Mouse (Mus musculus): ENCODE results near the gene Chd3. TPM values are rescaled to one million over a fixed set of nuclear protein-coding genes. Genes with fewer than 3 reads are reported as not detected.

Gene Chd3
- 109 and 118 TPM in 2 replicates for total RNA-seq (2021)
- long read RNA-seq, experiment 1, partial matches to known transcripts = 11 of 20 reads
- long read RNA-seq, experiment 1, other reads (novel, unspliced or antisense) = 9 of 20 reads
- long read RNA-seq, experiment 2, partial matches to known transcripts = 9 of 25 reads
- long read RNA-seq, experiment 2, other reads (novel, unspliced or antisense) = 16 of 25 reads

DNA sequence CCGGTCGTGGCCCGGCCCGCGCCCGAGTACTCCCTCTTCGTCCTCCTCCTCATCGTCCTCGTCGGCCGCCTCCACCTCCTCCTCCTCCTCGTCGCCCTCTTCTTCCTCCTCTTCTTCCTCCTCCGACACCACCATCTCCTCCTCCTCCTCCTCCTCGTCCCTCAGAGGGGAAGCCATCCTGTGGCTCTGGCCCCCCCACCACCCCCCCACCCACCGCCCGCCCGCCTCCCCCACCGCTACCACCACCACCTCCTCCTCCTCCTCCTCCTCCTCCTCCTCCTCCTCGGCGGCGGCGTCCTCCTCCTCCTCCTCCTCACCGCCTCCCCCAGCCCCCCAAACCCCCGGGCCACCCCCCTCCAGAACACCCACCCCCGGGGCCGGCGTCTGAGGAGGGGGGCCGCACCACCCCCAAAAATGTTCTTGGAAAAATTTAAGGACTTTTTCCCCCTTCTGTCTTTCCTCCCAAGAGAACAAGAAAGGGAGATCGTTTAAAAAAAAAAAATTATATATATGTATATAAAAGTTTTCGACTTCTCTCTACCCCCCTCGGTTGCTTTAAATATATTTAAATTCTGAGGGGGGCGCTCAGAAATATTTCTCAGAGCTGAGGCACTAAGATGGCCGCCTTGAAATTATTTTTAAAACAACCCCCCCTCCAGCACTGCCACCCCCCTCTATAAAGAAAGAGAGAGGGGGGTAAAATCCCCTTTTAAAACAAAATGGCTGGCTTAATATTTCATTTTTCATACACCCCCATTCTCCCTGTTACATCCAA is at the start of gene Chd3:
Chd3 (minus strand) TSS at position 192 of the 775 bp plus-strand sequence.
- DNase-seq = no peak

DNA sequence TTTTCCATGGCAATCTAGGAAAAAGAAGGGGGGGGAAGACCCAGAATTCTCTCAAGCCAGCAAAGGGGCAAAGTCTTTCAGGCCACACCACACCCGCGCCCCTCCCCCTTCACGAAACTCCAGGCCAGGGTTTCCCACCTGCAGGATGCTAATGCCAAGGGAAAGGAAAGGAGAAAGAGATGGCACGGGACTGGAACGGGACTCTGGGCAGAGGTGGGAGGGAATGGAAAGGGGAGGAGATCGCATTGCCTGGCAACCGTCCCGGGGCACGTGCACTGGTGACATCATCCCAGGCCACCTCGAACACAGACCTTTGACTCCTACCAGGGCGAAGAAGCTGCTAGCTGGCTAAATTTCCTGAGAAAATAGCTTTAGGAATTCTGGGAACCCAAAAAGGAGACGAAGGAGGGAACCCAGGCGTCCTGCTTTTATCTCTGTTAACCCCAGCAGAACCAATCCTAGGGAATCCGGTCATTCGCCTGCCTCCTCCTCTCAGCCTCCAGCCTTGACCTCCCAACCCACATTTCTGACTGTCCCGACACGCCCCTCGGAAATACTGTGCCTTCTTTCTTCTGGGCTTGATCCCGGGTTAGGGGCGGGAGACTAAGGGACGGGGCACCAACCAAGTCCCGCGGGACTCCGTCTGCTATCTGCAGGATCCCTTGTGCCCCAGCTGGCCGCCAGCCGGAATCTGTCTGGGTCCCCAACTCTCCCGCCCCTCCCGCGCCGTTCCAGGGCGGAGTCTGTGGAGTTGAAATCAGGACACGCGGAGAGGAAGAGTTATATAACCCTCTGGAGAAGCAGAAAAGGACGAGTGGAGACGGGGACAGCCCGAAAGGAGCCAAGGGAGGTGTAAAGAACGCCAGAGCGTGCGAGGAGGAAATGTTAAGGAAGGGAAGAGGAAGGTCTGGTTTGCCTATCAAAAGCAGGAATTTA is 48.5 kb upstream of the Chd3 start:
- DNase-seq = peak; percentile 98

- DNase-seq = no peak
These were observed 47.8 kb upstream of the Chd3 start for GRCm38 (mm10) chr11:69416921-69417448.

DNA sequence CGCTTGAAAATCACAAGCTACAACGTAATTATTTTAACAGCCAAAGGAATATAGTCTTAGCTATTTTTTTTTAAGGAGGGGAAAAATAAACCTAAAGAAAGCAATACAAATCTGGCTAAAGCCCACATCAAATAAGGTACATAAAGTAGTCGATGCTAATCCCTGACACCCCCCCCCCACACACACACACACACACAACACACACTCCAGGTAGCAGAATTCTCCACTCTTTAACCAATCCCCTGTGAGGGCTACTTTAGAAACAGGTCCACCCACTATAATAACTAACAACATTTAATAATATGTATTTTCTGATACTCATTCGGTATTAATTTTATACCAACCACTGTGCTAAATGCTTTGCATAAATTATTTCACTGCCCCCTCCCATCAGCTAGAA is 47.3 kb upstream of the Chd3 start:
- DNase-seq = peak; percentile 1

- DNase-seq = peak; percentile 80
These were observed 46.7 kb upstream of the Chd3 start for GRCm38 (mm10) chr11:69415668-69416451.

DNA sequence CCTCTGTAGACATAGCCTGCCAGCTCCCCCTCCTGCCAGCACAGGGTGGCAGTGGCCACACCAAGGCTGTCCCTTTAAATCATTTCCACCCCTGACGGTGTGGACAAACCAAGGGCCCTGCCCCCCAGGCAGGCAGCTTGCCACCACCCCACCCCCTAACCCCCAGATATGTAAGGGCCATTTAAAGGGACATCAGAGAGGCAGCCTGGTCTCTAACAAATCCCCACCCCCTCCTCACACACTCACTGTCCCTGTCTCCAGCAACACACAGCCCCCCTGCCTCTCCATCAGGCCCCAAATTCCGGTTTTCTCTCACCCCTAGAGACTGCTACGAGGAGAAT is 46.1 kb upstream of the Chd3 start:
- peak; percentile 89 for DNase-seq

DNA sequence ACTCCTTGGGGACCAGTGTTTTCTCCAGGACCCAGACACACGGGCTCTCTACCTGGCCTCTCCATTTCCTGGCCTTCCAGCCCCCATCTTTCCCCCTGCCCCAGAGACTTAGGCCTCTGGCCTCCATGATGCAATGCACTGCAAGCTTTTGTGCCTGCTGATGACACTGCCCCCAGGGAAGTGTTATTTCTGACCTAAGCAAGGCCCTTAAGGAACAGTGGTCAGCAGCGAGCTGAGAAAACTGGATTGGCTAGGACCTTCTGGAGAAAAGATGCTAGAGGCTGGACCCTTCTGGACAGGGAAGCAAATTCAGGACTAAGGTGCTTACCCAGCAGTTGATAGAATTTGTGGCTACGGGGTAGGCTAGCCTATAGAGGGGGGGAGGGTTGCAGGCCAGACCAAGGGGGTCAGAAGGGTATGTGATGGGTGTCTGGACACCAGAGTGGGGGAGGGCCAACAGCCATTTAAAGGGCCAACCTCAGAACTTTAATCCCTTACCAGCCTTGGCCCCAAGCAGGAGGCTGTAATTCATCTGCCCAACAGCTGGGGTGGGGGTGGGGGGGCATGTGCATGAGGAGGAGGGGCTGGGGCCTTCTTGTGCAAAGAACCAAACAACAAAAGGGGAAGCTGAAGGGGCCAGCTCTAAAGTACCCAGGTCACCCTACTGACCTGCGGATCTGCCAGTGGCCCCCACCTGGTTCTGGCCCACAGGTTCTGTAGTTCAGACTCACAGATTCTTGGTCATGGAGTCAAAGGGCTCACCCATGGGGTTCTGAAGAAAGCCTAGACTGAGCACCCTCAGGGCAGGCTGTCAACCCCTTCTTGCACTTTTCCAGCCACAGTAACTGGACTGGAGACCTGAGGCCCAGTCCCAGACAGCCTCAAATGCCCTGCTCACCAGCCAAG is 45.5 kb upstream of the Chd3 start:
- DNase-seq = peak; percentile 49

DNA sequence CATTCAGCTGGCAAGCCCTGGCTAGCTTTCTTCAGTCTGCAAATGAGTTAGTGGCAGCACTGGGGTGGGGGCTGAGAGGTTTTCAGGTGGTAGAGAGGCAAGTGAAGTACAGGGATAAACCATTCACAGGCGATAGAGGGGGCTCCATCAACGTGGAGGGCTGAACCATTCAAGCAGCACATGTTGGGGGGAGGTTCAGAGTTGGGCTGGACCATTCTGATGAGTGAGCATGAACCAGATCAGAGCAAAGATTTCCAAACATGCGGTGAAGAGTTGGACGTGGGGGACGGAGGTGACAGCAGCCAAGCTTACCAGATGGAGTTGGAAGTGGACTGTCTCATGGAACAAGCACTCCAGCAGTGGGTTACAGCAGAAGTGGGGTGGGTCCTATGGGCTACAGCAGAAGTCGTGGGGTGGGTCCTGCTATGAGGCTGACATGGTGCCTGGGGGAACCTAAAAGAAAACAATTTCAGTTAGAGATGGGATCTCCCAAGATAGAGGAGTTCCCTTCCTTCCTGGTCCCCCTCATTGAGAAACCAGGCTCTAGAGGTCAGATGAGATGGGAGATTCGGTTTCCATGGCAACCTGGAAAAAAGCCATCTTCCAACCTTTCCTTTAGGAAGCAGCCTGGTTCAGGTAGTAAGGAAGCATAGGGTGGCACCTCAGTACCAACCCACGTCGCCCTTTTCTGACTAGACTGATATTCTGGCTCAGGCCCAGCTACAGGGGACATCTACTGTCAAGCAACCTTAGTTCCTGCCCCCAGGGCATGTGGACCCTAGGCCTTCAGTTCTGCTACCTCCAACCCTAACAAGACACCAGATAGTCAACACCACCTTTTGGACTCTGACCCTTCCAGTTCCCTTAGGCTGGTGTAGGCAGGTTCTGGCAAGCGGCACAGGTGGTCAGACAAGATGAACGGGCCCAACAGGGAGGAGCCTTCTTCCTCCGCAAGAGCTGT is 44.3 kb upstream of the Chd3 start, which contains the start of gene Kdm6b:
Kdm6b (minus strand) TSS at position 455 of the 961 bp plus-strand sequence.
- no peak for DNase-seq

- DNase-seq = no peak
These were observed 43.3 kb upstream of the Chd3 start for GRCm38 (mm10) chr11:69412548-69412947.

DNA sequence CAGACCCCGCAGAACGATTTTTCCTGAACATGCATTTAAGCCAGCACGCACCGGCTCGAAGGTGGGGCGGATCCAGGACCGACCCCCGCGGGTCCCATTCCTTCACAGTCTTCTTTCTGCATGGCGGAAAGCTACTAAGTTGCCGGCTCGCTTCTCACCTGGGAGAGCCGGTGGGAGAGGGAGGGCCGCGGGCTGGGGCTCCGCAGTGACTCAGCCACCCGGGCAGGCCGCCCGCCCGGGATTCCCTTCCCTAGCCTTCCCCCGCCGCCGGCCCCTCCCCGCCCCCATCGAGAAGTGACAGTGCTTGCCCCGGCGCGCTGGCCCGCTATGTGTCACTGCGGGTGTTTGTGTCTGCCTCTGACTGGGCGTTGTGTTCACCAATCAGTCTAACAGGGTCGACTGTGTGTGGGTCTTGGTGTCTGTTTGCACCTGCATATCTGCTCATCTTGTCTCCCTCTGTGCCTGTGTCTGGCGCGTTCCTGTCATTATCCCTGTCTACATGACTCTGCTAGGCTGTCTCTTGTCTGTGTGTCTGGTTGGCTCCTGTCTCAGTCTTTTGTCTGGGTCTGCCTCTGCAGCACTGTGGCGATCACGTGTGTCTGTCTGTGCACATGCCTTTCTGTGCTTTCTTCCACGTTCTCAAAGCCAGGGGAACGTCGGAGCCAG is 42.5 kb upstream of the Chd3 start:
- peak; percentile 94 for DNase-seq

GRCm38 (mm10) chr11:69411073-69411535 is 41.9 kb upstream of the Chd3 start:
- peak; percentile 98 for DNase-seq

GRCm38 (mm10) chr11:69410310-69411072 is 41.3 kb upstream of the Chd3 start:
- peak; percentile 87 for DNase-seq

DNA sequence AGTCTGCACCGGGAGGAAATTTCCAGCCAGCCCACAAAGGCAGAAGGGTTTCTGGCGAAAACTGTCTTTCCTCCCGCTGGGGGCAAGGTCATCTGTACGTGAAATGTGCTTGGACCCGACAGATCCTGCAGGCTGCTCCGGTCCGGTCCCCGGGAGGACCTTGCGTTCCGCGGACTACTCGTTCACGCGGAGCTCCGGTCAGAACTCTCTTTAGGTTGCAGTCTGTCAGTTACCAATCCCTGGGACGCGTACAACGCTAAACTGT is 40.8 kb upstream of the Chd3 start:
- no peak for DNase-seq

- DNase-seq = peak; percentile 92
These were observed 40.3 kb upstream of the Chd3 start for GRCm38 (mm10) chr11:69409378-69410044.

GRCm38 (mm10) chr11:69408541-69409377 is 39.6 kb upstream of the Chd3 start:
- peak; percentile 89 for DNase-seq

DNA sequence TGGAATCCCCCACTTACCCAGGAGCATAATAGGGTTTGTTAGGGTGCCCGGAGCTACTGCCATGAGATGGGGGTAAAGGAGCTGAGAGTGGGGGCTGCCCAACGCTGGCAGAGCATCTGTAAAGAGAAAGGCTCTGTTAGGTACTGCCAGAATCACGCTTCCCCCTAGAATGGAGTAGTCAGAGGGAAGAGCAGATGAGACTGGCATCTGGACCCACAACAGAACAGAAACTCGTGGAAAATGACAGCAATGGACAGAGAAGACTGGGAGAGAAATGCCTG is 38.5 kb upstream of the Chd3 start:
- DNase-seq = no peak

All from adrenal gland, postnatal 14 days (tissue).